Mouse (Mus musculus) liver, postnatal 0 days (tissue): ENCODE results near the gene Olfr314. TPM values are rescaled to one million over a fixed set of nuclear protein-coding genes. Genes with fewer than 3 reads are reported as not detected.
"Not testable (repeated sequence)": the region's sequence is repeated elsewhere in the genome, so short reads cannot be mapped to it uniquely, and the experiment has no call there.

Experiments
- ATAC-seq: fragments of 200-750 bp; cut with Nextera tagmentation; 2 replicates; pipeline ENCODE4 v1.8.0; 2017; ENCODE audit warnings: mild to moderate bottlenecking, moderate library complexity
- DNase-seq: peaks from one replicate; pipeline ENCODE4 v3.0.0-alpha.2; 2016
- H3K27ac ChIP-seq: fragments of 300-500 bp; sonication (generic); 2 replicates; pipeline ENCODE4 v1.5.1; 2014; ENCODE audit warnings: antibody characterized with exemption, moderate library complexity, mild to moderate bottlenecking, low read depth
- H3K27me3 ChIP-seq: fragments of 300-500 bp; sonication (generic); 2 replicates; pipeline ENCODE4 v1.6.1; 2014; ENCODE audit warnings: low read length, control low read depth, mixed read lengths; ENCODE audit not compliant: insufficient read depth
- H3K36me3 ChIP-seq: fragments of 300-500 bp; sonication (generic); replicated peaks from 2 replicates; pipeline ENCODE4 v1.6.1; 2014; ENCODE audit warnings: mild to moderate bottlenecking, control low read depth, low read length, moderate library complexity, mixed read lengths; ENCODE audit not compliant: insufficient read depth
- H3K4me1 ChIP-seq: fragments of 300-500 bp; sonication (generic); 2 replicates; pipeline ENCODE4 v1.6.1; 2014; ENCODE audit warnings: antibody characterized with exemption, mild to moderate bottlenecking, control low read depth; ENCODE audit not compliant: insufficient read depth
- H3K4me2 ChIP-seq: fragments of 300-500 bp; sonication (generic); 2 replicates; pipeline ENCODE4 v1.6.1; 2014; ENCODE audit warnings: low read depth, mild to moderate bottlenecking, low read length, moderate library complexity, mixed read lengths
- H3K4me3 ChIP-seq: fragments of 300-500 bp; sonication (generic); 2 replicates; pipeline ENCODE4 v1.5.1; 2014; ENCODE audit warnings: low read depth, low read length
- H3K9ac ChIP-seq: fragments of 300-500 bp; sonication (generic); replicated peaks from 2 replicates; pipeline ENCODE4 v1.6.1; 2014; ENCODE audit warnings: mild to moderate bottlenecking, moderate library complexity
- H3K9me3 ChIP-seq: fragments of 300-500 bp; sonication (generic); 2 replicates; pipeline ENCODE4 v1.6.1; 2016; ENCODE audit warnings: mild to moderate bottlenecking, control low read depth, low read length, mixed read lengths
- CTCF ChIP-seq: sonication (generic); IDR thresholded peaks from 2 replicates; pipeline ENCODE4 v1.5.1; 2016; ENCODE audit warnings: antibody characterized with exemption, low read depth
- EP300 ChIP-seq: IDR thresholded peaks from 2 replicates; pipeline ENCODE4 v1.6.1; 2016; ENCODE audit warnings: antibody characterized with exemption, low read depth, mild to moderate bottlenecking
- WGBS: fragments of 180-500 bp; shearing (Covaris S2); extraction: QIAGEN DNeasy Blood & Tissue Kit; methylation state at CpG from one replicate; pipeline ENCODE4 v1.1.7; 2014; ENCODE audit not compliant: insufficient replicate concordance; 5-methylcytosine and 5-hydroxymethylcytosine counted together
- polyA plus RNA-seq: library from polyadenylated mRNA; unstranded; fragments of >200 nt; fragmentation: Nextera tagmentation; extraction: Ambion mirVana; gene quantifications from 2 replicates; pipeline ENCODE4 v1.2.1, GENCODE M21; 2015

Olfr314 gene
- polyA plus RNA-seq, 1 experiment from 2014 or later: not detected

DNA sequence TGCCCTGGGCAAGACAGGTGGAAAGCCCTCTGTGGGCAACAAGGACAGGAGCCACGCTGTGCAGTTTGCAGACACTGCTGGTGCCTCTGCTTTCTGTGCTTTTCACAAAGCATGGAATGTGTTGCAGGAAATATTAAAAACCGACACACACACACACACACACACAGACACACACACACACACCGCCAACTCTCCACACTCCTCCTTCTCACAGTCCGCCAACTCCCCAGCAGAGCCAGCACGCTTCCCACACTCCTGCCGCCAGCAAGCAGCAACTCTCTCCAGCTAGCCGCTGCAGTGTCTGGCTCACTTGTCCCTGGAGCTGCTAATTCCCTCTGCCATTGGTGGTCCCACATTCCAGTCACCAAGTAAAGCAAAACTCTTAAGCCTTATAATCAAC lies 14.1 kb downstream of the Olfr314 start:
- DNase-seq (no peak), ATAC-seq (no peak)
- Histone ChIP-seq H3K4me2 (no peak overlapping the region), H3K9ac (no peak overlapping the region), H3K27me3 (no peaks in the 10 kb centered on the region), H3K36me3 (no peaks in the 10 kb centered on the region), H3K4me1 (peaks cover 2% of the 10 kb centered on the region; the same call in 1 of the 2 replicates), H3K4me3 (no peak overlapping the region), H3K27ac (no peak overlapping the region), H3K9me3 (no peaks in the 10 kb centered on the region)
- TF ChIP-seq CTCF (no peak), EP300 (no peak)
- 69% methylated on average over 7 of the region's 7 CpGs for WGBS

DNA sequence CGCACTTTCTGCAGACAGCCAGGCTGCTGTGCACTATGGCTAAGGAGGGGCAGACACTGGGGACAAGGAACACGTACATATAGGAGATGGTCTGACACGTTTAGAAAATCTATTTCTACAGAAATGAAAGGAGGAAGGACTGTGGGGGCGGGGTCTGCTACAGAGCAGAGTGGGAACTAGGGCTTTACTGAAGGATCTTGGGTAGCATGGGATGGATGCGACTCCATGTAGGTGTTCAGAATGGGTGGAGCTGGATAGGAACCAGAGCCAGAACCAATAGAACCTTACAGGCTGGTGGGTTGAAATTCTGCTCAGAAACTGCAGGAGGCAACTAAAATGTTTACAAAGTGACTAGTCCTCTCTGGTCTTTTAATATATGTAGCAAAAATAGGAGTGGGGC lies 17.0 kb downstream of the Olfr314 start:
- Histone ChIP-seq H3K27me3 (no peaks in the 10 kb centered on the region), H3K4me1 (peaks cover 3% of the 10 kb centered on the region; the same call in 1 of the 2 replicates), H3K27ac (no peak overlapping the region), H3K9me3 (no peaks in the 10 kb centered on the region), H3K36me3 (no peaks in the 10 kb centered on the region), H3K4me2 (no peak overlapping the region), H3K9ac (no peak overlapping the region), H3K4me3 (no peak overlapping the region)
- no peak for TF ChIP-seq CTCF
- TF ChIP-seq EP300: no peak
- no peak for DNase-seq
- 56% methylated on average over 5 of the region's 5 CpGs for WGBS
- ATAC-seq: no peak

DNA sequence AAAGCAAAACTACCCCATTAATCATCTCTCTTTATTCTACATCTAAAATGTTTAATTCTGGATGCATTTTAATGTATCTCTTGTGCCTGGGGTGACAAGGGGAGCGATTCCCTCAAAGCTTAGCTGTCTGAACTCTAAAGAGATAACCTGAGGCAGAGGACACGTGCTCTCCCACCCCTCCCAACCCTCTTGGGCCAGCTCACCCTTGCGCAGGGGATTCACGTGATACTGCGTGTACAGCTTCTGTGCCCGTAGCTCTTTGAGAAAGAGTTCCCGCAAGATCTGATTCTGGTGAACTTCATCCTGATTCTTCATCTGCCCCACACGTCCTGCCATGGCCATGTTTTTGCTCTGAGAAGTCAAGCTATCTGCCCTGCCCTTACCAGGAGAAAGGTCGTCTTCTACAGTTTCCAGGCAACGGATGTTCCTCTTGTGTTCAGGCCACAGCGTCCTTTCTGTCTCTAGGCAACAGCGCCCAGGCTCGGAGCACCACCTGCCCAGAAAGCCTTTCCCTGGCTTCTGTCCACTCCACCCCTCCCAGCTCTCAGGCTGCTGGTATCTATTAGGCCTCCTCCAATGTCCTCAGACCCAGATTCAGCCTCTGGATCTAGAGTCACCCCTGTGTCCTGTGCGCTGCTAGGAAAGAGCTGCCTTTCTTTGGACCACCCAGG lies 18.9 kb downstream of the Olfr314 start, which contains the start of gene Fam183b:
TSS of gene Fam183b (minus strand) at position 403 of the 671 bp plus-strand sequence.
- DNase-seq (no peak), ATAC-seq (no peak)
- Histone ChIP-seq H3K36me3 (no peaks in the 10 kb centered on the region), H3K4me3 (no peak within 1 kb of the TSS), H3K27ac (no peak within 1 kb of the TSS), H3K27me3 (no peaks in the 10 kb centered on the region), H3K4me2 (peak within 1 kb of the TSS; percentile 13; the same call in 1 of the 2 replicates), H3K4me1 (peaks cover 3% of the 10 kb centered on the region; the same call in 1 of the 2 replicates), H3K9ac (no peak within 1 kb of the TSS), H3K9me3 (no peaks in the 10 kb centered on the region)
- TF ChIP-seq CTCF: no peak
- TF ChIP-seq EP300: no peak
- 41% methylated on average over 14 of the region's 14 CpGs for WGBS

DNA sequence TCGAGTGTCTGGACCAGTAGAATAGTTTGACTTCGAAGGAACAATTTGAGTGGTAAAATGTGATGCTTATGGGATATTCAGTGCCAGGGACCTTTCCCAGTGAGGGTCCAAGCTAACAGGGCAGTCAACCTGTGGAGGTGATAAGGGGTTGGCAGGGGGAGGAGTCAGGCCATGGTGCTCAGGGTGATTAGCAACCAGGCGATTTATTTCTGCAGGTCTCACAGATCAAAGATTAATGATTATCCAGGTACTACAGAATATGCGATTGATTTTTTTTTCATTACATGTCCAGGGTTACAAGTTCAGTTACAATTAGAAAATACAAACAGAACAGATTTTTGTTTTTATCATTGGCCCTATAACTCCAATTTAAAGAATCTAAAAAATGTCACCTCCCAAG lies 21.1 kb downstream of the Olfr314 start:
- no peak overlapping the region for H3K4me3 ChIP-seq
- DNase-seq (no peak), ATAC-seq (no peak)
- no peaks in the 10 kb centered on the region for H3K9me3 ChIP-seq
- peaks cover 3% of the 10 kb centered on the region; the same call in 1 of the 2 replicates for H3K4me1 ChIP-seq
- H3K36me3 ChIP-seq: no peaks in the 10 kb centered on the region
- no peak overlapping the region for H3K27ac ChIP-seq
- 54% methylated on average over 4 of the region's 4 CpGs for WGBS
- H3K9ac ChIP-seq: no peak overlapping the region
- H3K4me2 ChIP-seq: no peak overlapping the region
- no peak for TF ChIP-seq CTCF
- TF ChIP-seq EP300: no peak
- no peaks in the 10 kb centered on the region for H3K27me3 ChIP-seq

DNA sequence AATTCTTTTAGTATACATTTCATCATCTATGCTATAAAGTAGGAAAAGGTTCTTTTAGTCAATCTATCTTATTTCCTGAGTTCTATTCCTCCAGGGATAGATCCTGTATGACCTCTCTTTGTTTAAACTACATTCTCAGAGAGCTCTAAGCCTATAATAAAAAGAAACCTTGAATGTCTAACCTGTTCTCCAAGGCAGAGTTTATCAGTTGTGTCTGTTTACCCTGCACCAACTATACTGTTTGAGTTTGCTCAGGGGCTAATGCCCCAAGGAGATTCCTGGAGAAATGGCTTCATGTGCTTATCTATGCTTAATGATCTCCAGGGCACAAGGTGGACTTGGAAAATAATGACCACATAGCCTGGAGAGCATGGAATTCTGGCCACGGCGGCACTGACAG lies 21.6 kb downstream of the Olfr314 start:
- 62% methylated on average over 2 of the region's 2 CpGs for WGBS

DNA sequence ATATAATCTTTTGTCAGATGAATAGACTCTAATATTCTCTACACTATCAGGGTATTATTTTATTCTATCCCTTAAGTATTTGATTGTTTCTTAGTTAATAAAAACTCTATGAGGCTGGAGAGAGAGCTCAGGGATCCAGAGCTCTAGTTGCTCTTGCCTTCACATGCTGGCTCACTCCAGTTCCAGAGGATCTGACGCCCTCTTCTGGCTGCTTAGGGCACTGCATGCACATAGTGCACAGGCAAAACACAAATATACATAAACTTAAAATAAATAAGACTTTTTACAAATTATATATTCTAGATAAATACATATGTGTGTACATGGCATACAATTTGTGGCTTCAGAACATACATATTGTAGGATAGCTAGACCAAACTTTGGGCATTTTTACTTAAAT lies 29.2 kb downstream of the Olfr314 start:
- DNase-seq: no peak
- Histone ChIP-seq H3K4me2 (no peak overlapping the region), H3K9ac (no peak overlapping the region), H3K36me3 (no peaks in the 10 kb centered on the region), H3K27me3 (no peaks in the 10 kb centered on the region), H3K4me3 (no peak overlapping the region), H3K27ac (no peak overlapping the region), H3K9me3 (no peaks in the 10 kb centered on the region), H3K4me1 (no peaks in the 10 kb centered on the region)
- TF ChIP-seq EP300: no peak
- TF ChIP-seq CTCF: peak; percentile 55
- no peak for ATAC-seq
- WGBS: 0% methylated on average over 1 of the region's 1 CpGs

More for the DNA sequence above, 21.6 kb downstream of the Olfr314 start:
- H3K4me1 ChIP-seq: peaks cover 3% of the 10 kb centered on the region; the same call in 1 of the 2 replicates
- H3K4me2 ChIP-seq: no peak overlapping the region
- no peaks in the 10 kb centered on the region for H3K36me3 ChIP-seq
- TF ChIP-seq CTCF (no peak), EP300 (no peak)
- no peak for DNase-seq
- H3K27me3 ChIP-seq: no peaks in the 10 kb centered on the region
- H3K4me3 ChIP-seq: no peak overlapping the region
- ATAC-seq: no peak
- H3K9ac ChIP-seq: no peak overlapping the region
- no peak overlapping the region for H3K27ac ChIP-seq
- H3K9me3 ChIP-seq: no peaks in the 10 kb centered on the region

DNA sequence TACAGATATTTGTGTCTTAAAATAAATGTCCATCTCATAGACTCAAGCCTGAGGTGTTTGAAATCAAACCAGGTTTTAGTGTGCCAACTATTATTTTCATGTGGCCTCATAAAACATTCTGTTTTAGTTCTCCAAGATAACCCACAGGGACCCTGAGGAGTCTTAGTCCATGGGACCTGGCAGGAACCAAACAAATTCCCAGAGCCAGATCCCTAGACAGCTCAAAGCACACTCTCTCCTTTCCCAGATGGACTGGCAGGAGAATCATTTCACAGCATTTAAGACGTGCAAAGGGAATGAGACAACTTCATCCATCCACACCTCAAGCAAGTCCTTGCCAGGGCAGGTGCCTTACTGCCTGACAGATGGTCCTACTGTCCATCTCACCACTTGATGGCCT lies 31.9 kb downstream of the Olfr314 start, which contains the start of gene Olfr313:
TSS of gene Olfr313 (plus strand) at position 301 of the 400 bp plus-strand sequence.
- not testable (repeated sequence) for H3K4me2 ChIP-seq, H3K4me1 ChIP-seq, H3K36me3 ChIP-seq, H3K9me3 ChIP-seq, H3K27ac ChIP-seq, H3K9ac ChIP-seq, H3K27me3 ChIP-seq, H3K4me3 ChIP-seq, DNase-seq, ATAC-seq
- WGBS: 63% methylated on average over 1 of the region's 1 CpGs
